Mouse (Mus musculus): Measurements from ENCODE around the gene Tcp11l1.

- TF ChIP-seq CTCF (IDR thresholded peaks at IDR 0.05; ENCODE audit: control insufficient read depth, insufficient read depth, low read length) (no peak), POLR2A (IDR thresholded peaks at IDR 0.05; ENCODE audit: borderline replicate concordance, control insufficient read depth, low read depth, low read length) (no peak)
These were observed 24.3 kb upstream of the Tcp11l1 start for GRCm38 (mm10) chr2:104736241-104736640.

Measured in bone marrow, adult 2 months (tissue).